Mouse (Mus musculus) neutrophil, adult 5-6 weeks (primary cell): ENCODE data around the gene Klra8. TPM values are rescaled to one million over a fixed set of nuclear protein-coding genes. Genes with fewer than 3 reads are reported as not detected.
"Not testable (repeated sequence)": the region's sequence is repeated elsewhere in the genome, so short reads cannot be mapped to it uniquely, and the experiment has no call there.

ENCODE experiments used
- ATAC-seq: fragments of 151-379, 151-347 bp; 2 replicates; pipeline ENCODE4 v1.8.0; 2017; ENCODE audit warnings: mild to moderate bottlenecking, moderate TSS enrichment; ENCODE audit not compliant: insufficient number of reproducible peaks, poor library complexity, low FRiP score, severe bottlenecking; ENCODE audit errors: extremely low read depth
- total RNA-seq: library from RNA; stranded (forward); fragments of 200-1000 nt; gene quantifications from 2 replicates; pipeline ENCODE4 v1.2.3, GENCODE M21; 2017

Klra8 gene
- 4.4 and 5.2 TPM in 2 replicates for total RNA-seq

- not testable (repeated sequence) for ATAC-seq
Observed at GRCm38 (mm10) chr6:130129798-130130197, at the start of gene Klra8. Klra8 (minus strand) TSS chr6:130129898.

GRCm38 (mm10) chr6:130110485-130110884 lies 19.2 kb downstream of the Klra8 start:
- ATAC-seq, result no peak

- ATAC-seq, result not testable (repeated sequence)
Observed at GRCm38 (mm10) chr6:130102743-130103142, 27.0 kb downstream of the Klra8 start.

GRCm38 (mm10) chr6:130092336-130092948 lies 37.3 kb downstream of the Klra8 start:
- peak; percentile 67; the same call in 1 of the 2 replicates for ATAC-seq

GRCm38 (mm10) chr6:130067171-130067570 lies 62.5 kb downstream of the Klra8 start, which contains the start of gene Klra4:
Klra4 (minus strand) TSS chr6:130067271.
- ATAC-seq, result not testable (repeated sequence)

Other genes starting within 250 kb of the Klra8 start
- not detected in 2 replicates for gene Klra5, start 212.2 kb downstream of the Klra8 start, total RNA-seq
- gene Klra6, start 102.9 kb downstream of the Klra8 start, total RNA-seq, result not detected in 2 replicates
- gene Klra4, start 62.6 kb downstream of the Klra8 start, total RNA-seq, result 0.37 and 1.6 TPM in 2 replicates
- gene Klra9, start 63.2 kb upstream of the Klra8 start, total RNA-seq, result 1.7 and 2.6 TPM in 2 replicates
- 3.4 and 3.6 TPM in 2 replicates for gene Klra7, start 103.4 kb upstream of the Klra8 start, total RNA-seq
- gene Klra10, start 152.0 kb upstream of the Klra8 start, total RNA-seq, result 0.93 and 2.5 TPM in 2 replicates
- gene Klra3, start 207.7 kb upstream of the Klra8 start, total RNA-seq, result 0.49 and 4.4 TPM in 2 replicates